Mouse (Mus musculus): Measurements from ENCODE around the gene Enpp3.

DNA sequence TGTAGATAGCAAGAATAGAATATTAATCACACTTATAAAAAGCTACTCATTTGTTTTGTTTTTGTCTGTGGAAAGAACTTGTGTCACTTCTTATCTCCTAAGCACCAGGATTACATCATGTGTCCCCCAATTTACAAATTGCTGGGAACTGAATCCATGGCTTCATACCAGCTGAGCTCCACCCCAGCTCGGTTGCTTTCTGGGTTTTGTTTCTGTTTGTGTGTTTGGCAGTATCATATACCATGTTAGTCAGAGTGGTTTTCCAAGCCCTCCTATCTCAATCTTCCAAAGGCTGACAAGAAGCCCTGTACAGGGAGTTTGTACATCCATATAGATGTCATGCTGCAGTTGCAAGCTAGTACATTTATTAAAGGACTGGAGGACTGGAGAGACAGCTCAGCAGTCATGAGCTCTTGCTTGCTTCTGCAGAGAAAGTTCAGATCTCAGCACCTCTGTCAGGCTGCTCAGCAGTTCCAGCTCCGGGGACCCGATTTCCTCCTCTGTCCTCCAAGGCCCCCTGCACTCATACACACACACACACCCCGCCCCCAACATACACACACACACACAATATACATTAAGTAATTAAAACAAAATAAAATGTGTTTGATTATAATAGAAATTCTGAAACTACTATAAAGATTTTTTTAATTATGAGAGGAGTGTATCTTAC, 6.1 kb downstream of the Enpp3 start:
- no peak for TF ChIP-seq CTCF (IDR thresholded peaks at IDR 0.05; ENCODE audit: extremely low read depth, insufficient read length, insufficient replicate concordance, low read depth, low read length)
- TF ChIP-seq POLR2A (IDR thresholded peaks at IDR 0.05; ENCODE audit: low read depth, low read length), result no peak

Data from small intestine, adult 2 months (tissue).